Mouse (Mus musculus) lung, postnatal 0 days (tissue): ENCODE measurements around the gene Clybl.

Source experiments
- CTCF ChIP-seq: IDR thresholded peaks from 2 replicates; pipeline ENCODE4 v1.5.1; 2016; ENCODE audit warnings: antibody characterized with exemption, mild to moderate bottlenecking
- EP300 ChIP-seq: IDR thresholded peaks from 2 replicates; pipeline ENCODE4 v1.6.1; 2016; ENCODE audit warnings: antibody characterized with exemption, mild to moderate bottlenecking, control low read depth

DNA sequence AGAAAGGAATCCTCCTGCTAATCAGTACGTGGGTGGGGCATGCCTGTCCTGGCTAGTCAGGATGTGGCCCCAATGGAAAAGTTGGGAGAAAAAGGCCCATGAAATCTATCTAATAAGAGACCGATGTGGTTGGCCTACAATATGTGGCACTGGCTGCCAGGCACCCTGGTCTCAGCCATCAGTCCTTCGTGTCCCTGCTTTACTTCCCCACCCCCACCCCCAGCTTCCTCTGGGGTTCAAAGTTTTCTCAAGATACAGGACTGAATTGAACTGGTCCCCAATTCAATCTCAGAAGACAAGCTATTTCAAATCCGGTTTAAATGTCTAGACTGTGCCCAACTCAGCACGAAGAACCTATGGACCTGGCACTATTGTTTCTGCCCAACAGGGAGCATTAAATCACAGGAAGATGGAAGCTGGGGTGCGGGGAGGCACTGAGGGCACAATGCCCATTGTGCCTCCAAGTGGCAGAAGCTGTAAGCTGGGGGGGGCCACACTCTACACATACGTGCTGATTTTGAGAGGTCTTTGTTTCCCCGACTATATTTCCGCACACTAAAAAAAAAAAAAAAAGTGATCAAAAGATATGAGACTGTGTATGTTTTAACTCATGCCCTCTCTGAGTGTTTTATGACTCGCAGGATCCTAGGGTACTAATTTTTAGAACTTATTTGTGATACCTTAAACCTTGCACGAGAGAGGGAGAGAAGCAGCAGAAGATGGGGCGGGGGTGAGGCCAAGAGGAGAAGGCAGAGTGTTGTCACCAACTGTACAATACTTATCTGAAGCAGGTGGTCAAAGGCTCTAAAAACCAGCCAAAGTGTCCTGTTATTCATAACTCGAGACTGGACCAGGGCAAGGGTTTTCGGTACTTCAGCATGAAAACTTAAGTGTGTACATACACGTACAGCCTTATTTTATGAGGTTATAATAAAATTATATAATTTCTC lies 199.7 kb downstream of the Clybl start:
- TF ChIP-seq CTCF: no peak
- TF ChIP-seq EP300: no peak
